Mouse (Mus musculus) macrophage (primary cell): ENCODE results near the gene Ms4a18. TPM values are rescaled to one million over a fixed set of nuclear protein-coding genes. Genes with fewer than 3 reads are reported as not detected.

Experiments used
- polyA plus RNA-seq: library from polyadenylated mRNA; stranded (reverse); fragments of 250-400 nt; gene quantifications from 3 replicates; pipeline ENCODE4 v1.2.4, GENCODE M21; 2018; ENCODE audit warnings: inconsistent platforms

The Ms4a18 gene
- polyA plus RNA-seq, 1 experiment from 2014 or later = not detected

Other genes with a start within 250 kb of the Ms4a18 start
- gene Cd6, start 188.0 kb downstream of the Ms4a18 start, polyA plus RNA-seq = 0.06 to 0.12 TPM in 2 of 3 replicates, not detected in the other
- gene Slc15a3, start 178.3 kb downstream of the Ms4a18 start, polyA plus RNA-seq = 344 to 583 TPM (median 414 TPM) in 3 replicates
- 6.0 to 22.3 TPM (median 10.1 TPM) in 3 replicates for gene Tmem132a, start 148.1 kb downstream of the Ms4a18 start, polyA plus RNA-seq
- gene Tmem109, start 136.0 kb downstream of the Ms4a18 start, polyA plus RNA-seq = 30.6 to 77.7 TPM (median 50.2 TPM) in 3 replicates
- 43.4 to 93.2 TPM (median 51.6 TPM) in 3 replicates for gene Prpf19, start 122.8 kb downstream of the Ms4a18 start, polyA plus RNA-seq
- not detected in 3 replicates for gene Zp1, start 97.4 kb downstream of the Ms4a18 start, polyA plus RNA-seq
- not detected in 3 replicates for gene Ptgdr2, start 80.9 kb downstream of the Ms4a18 start, polyA plus RNA-seq
- 17.8 to 39.3 TPM (median 21.6 TPM) in 3 replicates for gene Ccdc86, start 68.8 kb downstream of the Ms4a18 start, polyA plus RNA-seq
- gene Ms4a10, start 43.4 kb downstream of the Ms4a18 start, polyA plus RNA-seq = not detected in 3 replicates
- gene Ms4a15, start 24.8 kb downstream of the Ms4a18 start, polyA plus RNA-seq = not detected in 3 replicates
- 0.63 TPM in 1 of 3 replicates, not detected in the others for gene Ms4a8a, start 63.1 kb upstream of the Ms4a18 start, polyA plus RNA-seq
- gene 1700017D01Rik, start 112.8 kb upstream of the Ms4a18 start, polyA plus RNA-seq = not detected in 3 replicates
- gene 1700025F22Rik, start 147.3 kb upstream of the Ms4a18 start, polyA plus RNA-seq = not detected in 3 replicates
- not detected in 3 replicates for gene Ms4a13, start 178.7 kb upstream of the Ms4a18 start, polyA plus RNA-seq
- gene Ms4a12, start 214.4 kb upstream of the Ms4a18 start, polyA plus RNA-seq = not detected in 3 replicates
- gene Ms4a1, start 248.2 kb upstream of the Ms4a18 start, polyA plus RNA-seq = 0.07 to 0.09 TPM in 2 of 3 replicates, not detected in the other